Mouse (Mus musculus): ENCODE data around the gene Ccnc.

GRCm38 (mm10) chr4:21761416-21762160, 34.1 kb downstream of the Ccnc start:
- TF ChIP-seq CTCF (IDR thresholded peaks at IDR 0.05; ENCODE audit: low read depth, low read length) (no peak), POLR2A (IDR thresholded peaks at IDR 0.05; ENCODE audit: borderline replicate concordance, low read depth, low read length) (no peak)

Measured in bone marrow macrophage, adult 2 months (primary cell).